Mouse (Mus musculus) natural killer cell, adult 2 months (primary cell): Measurements from ENCODE around the gene Syne3.

ENCODE experiments used
- DNase-seq, 2 experiments: peaks; one replicate each; pipeline ENCODE4 v3.0.0; 2022; ENCODE audit warnings: low spot score in 2 of 2

Syne3 gene

DNA sequence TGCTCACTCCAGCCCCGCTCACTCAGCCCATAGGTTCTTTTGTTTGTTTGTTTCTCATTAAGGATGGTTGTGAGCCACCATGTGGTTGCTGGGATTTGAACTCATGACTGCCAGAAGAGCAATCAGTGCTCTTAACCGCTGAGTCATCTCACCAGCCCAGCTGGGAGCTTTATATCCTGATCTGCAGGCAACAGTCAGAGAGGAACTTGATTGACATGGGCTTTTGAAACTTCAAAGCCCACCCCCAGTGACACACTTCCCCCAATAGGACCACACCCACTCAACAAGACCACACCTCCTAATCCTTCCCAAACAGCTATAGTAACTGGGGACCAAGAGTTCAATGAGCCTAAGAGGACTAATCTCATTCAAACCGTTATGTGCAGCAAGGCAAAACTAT is 85.1 kb downstream of the Syne3 start:
- DNase-seq = no peak

DNA sequence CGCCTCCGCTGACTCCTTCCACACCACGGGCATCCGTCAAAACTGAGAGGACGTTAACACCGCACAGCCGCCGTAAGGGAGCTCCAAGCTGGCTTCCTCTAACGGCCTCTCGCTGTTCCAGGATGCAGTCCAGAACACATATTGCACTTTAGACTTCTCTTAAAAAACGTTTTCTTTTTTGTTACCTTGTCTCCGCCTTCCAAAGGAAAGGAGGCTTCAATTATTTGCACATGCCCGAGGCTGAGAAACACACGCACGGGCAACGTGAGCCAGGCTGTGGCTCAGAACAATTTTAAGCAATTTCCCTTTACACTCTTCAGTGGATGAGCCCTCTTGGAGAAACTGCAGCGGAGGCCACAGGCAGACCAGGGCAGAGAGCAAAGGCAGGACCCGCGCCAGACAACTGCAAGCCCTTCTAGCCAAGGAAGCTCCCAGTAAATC is 85.6 kb downstream of the Syne3 start:
- no peak for DNase-seq

DNA sequence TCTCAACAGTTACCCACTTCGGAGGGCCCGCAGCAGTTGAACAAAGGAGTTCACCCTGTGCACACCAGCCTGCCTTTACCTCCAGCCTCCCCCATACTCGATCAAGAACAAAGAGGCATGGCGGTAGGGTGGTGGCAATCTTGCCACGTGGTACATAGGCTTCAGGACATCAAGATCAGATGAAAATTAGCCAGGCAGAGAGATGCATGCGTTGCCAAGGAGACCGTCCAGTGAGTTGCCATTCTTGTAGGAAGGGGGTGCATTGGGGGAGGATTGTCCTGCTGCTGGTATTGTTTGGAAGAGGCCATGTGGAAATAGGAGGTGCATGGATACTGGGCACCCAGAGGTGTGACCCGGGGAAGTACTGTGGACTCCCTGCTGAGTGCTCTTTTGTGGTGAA is 87.0 kb downstream of the Syne3 start:
- DNase-seq = no peak

DNA sequence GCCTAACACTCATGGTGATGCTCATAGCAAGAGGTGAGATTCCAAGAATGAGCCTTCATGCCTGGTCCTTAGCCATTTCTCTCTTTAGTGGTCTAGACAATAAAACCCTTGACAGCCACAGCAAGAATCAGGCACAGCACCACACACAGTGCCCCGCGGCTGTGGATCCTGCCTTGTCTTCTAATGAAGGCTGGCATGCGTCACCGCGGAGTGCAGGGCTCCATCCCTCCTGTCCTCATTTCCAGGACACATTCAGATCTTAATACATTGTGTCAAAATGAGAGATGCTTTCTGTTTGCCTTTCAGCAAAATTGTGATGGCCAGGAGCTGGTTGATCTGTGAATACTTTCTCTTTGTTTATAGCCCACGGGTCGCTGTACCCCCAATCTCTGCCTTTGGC is 88.5 kb downstream of the Syne3 start:
- no peak for DNase-seq

DNA sequence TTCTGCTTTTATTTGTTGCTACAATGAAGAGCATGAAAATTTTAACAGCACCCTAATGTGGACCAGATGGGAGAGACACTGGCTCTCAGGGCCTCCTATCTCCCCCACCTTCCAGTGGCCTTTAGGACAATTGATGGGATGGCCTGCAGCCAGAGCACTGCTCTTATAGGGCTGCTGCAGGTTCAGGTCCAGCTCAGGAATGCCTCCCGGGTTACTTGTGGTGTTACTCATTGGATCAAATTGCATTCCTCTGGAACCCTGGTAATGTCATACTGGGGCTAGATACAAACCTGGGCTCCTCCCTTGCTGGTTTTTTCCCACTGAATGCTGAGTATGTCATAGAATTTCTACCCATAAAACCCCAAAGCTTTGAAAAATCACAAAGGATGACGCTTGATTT is 90.4 kb downstream of the Syne3 start:
- no peak for DNase-seq

DNA sequence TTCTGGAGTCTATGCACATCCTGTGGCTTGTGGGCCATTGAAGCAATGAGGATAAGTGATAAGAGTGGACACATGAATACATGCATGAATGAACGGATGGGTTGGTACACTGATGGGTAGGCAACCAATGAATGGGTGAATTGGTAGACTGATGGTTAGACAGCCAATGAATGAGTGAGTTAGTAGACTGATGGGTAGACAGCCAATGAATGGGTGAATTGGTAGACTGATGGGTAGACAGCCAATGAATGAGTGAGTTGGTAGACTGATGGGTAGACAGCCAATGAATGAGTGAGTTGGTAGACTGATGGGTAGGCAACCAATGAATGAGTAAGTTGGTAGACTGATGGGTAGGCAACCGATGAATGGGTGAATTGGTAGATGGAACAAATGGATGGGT is 91.7 kb downstream of the Syne3 start:
- DNase-seq = no peak

DNA sequence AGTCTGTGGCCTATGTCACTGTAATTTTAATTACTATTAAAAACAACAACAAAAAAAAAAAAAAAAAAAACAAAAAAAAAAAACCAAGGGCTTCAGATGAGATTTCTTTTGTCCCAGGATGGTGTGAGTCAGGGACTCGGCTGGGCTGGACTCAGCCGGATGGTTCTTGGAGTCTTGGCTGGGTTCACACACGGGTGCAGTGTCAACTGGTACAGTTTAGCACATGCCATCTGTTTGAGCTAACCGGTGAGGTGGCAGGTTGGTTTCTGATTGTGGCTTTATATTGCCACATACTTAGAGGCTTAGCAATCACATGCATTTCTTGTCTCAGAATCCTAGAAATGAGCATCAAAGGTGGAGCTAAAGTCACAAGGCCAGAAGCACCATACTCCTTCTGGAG is 92.3 kb downstream of the Syne3 start:
- DNase-seq = no peak

DNA sequence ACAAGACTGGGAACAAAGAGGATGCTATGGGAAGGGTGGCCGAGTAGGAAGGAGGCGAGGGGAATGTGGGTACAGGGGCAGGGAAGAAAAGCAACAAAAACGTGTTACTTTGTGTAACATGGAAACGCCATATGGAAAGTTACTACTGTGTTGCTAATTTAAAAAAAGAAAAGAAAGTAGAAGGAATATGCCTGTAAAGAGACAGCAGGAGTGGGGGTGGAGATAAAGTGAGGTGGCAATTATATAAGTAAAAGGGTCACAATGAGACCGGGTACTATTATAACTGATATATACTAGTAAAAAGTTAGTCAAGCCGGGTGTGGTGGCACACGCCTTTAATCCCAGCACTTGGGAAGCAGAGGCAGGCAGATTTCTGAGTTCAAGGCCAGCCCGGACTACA is 92.8 kb downstream of the Syne3 start:
- DNase-seq = no peak

DNA sequence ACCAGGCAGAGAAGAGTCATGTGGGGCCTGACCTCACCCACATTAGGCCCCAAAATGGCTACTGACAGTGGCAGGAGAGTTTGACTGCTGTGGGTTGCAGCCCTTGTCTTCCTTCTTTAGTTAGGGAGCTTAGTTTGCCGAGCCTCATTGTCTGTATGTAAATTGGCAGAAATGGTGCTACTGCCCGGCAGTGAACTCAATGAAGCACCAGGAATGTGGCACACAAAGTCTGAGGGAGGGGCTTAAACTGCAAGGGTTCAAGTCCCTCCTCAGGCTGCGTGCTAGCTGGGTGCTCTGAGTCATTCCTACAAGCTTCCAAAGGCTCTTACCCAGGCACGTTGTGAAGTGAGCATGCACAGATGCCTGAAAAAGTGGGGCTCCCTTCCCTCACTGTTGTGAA is 93.9 kb downstream of the Syne3 start:
- no peak for DNase-seq

DNA sequence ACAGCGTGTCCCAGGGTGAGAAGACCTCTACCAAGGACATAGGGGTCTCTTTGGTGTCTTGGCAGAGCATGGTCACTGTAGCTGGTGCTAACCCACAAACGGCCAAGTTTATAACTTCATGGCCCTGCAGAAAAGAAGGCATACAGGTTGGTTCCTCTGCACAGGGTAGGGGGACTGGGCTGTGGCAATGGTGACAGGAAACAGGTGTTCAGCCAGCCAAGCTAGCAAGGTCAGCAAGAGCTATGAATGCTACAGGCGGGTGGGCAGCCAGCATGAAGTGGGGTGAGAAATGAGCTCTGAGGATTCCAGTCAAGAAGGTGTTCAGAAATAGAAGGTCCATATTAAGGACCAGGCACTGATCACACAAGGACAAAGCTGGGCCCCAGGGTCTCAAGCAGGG is 96.6 kb downstream of the Syne3 start:
- DNase-seq = no peak

DNA sequence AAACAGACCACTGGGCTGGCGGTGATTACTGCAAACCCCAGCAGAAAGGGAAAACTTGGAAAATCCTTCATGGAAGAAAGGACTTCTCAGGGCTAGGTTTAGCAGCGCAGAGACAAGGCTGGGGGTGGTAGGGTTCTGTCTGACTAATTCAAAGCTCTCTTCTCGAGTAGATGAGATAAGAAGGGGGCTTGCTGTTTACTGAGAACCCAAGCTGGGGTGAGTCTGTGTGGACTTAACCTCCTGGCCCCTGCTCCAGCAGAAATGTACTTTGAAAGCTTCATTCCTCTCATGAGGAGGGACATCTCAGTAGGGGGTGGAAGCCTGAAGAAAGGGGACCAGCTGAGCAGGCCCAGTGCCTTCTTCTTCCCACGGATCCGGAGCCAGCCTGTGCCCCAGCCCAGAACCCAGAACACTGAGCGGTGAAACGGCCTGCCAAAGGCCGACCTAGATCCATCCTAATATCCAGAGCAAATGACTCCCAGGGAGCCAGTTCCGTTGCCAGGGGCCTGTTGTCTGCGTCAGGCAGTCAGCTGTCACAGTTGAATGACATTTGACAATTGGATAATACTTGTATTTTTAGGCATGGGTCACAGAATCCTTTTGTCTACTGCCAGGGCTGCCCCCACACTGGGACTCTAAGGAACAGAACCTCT is 97.2 kb downstream of the Syne3 start:
- DNase-seq = no peak

DNA sequence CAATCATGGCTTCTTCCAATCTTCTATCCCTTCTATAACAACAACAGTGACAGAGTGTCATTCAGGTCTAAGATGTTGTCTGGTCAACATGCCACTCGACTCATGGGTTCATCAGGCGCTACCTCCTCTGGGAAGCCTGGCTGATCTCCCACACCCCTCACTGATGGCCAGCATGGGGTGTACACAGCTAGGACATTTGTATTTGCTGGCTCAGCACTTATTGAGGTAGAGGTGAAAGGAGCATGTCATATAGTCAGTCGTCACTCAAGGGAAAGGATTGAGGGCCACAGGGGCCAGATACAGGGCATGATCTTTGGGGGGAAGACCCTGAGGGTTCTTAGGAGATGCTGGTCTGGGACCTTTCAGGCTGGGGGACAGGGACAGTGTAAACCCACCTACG is 99.9 kb downstream of the Syne3 start:
- DNase-seq = no peak

DNA sequence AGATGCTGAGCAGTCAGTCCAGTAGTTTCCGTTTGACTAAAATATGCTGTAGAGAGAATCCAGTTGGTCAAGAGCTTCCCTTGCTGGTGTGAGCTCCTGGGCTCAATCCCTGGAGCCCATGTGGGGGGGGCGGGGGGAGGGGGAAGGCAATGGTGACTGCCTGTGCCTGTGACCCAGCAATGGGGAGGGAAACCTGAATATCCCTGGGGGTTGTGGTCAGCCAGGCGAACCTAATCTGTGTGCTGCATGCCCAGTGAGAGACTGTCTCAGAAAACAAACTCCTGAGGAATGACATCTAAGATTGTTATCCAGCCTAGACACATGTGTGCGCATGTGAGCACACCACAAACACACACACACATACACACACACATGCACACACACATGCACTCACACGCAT is 100.6 kb downstream of the Syne3 start:
- DNase-seq = no peak

DNA sequence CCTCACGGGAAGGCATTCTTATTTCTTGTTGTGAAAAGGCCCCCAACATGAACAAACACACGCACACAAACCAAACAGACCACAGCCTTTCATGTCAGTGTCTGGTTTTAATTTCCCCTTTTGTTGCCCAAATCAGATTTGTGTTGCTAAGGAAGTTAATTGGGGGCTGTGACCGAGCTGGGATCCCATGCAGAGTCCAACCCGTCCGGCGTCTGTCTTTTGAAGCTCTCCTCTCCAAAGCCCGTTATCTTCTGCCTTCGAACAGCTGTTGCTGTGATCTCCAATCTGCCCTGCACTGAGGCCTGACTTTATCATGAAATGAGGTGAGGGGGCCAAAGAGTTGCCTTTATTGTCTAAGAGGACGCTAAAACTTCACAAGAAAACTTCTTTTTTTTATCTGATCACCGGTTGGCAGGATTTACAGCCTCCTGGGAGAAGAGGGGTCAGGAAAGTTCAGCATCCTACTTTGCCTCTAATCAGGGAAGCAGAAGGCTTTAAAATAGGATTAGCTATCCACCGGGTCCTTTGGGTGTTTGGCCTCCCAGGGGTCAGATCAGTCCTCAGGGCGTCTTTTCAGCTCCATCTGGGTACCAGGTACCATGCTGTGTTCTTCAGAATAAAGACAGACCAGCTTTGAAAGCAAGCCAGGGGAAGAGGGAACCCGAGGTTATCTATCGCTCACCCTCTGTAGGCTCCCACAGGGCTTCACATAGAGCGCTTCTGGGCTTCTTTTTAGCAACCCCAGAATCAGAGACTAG is 101.4 kb downstream of the Syne3 start:
- no peak for DNase-seq

DNA sequence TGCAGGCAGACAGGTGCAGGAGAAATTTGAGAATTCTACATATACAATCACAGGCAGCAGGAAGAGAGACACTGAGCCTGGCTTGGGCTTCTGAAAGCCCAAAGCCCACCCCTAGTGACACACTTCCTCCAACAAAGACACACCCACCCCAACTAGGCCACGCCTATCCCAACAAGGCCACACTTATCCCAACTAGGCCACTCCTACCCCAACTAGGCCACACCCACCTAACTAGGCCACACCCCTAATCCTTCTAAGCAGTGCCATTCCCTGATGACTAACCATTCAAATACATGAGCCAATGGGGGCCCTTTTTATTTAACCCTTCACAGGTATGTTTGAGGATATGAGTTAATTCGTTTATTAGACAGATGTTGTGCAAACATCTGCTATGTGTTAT is 102.5 kb downstream of the Syne3 start:
- peak in 1 of 2 experiments; percentile 24 for DNase-seq

DNA sequence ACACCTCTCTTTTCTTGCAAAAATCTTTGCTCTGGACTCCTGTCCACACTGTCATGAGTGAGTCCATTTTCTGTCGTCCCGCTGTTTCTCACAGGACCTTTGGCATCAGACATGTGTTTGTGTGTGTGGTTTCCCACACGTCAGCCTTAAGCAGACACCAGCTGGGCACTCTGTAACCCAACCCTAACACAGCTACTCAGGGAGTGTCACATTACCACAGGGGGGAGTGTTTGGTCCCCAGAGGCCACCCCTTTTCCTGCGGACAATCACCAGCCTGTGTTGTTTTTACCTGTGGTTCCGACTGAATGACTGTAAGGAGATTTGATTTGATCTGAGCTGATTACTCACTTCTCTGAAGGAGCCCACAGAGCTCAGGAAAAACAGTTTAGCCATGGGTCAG is 105.5 kb downstream of the Syne3 start:
- peak; percentile 29 for DNase-seq

DNA sequence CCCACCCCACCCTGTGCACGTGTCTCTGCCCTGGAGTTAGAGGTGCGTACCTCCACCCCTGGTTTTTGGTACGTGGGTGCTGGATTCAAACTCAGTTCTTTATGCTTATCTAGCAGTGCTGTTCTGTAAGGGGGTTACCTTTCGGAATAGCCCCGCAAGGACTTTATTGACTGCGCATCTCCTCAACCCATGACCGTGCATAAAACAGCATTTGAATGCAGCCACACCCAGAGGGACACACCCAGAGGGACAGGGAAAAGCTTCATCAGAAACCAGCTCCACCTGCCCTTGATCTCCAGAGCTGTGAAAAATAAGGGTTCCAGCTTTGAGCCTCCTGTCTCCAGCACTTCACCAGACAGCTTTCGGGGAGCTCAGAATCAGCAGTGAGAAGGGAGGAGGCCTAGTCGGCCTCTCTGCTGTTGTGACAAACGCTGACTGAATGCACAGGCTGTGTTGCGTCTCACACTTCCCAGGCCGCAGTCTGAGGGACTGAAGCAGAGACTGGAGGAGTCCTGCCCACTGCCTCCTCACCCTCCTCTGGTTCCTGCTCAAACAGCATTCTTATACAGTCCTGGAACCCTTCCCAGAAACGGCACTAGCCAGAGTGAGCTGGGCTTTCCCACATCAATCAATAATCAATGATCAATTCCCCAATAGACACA is 107.1 kb downstream of the Syne3 start:
- DNase-seq = no peak

DNA sequence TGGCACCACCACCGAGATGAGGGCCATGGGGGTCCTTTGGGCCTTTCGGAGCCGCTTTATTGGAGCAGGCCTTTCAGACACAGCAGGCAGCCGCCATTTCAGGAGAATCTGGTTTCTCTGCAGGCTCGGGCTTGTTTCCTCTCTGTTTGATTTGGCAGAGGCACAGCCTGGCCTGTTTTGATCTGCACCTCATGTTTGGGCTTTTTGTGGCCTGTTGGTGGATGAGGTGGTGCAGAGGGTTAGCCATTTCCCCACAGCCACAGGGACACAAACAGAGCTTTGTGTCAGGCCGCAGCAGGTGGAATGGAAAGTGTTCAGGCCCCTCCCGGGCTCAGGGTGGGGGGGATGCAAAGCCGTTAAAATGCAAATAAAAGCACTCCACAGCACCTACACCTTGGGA is 108.3 kb downstream of the Syne3 start:
- DNase-seq = no peak

DNA sequence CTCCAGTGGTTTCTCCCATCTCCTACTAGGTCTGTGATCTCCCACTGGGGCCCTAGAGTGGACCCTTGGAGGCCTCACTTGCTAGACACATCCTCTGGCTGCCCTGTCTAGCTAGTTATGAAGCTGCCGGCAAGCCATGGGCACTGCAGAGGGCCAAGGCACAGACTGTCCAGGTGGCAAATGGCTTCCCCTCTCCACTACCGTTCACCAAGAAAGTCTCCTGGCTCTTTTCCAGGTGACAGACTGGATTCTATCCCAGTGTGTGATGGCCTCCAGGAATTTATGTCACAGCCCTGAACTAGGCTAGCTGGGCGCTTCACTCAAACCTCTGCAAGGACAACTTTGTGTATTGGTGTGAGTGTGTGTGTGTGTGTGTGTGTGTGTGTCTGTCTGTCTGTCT is 109.8 kb downstream of the Syne3 start:
- no peak for DNase-seq

DNA sequence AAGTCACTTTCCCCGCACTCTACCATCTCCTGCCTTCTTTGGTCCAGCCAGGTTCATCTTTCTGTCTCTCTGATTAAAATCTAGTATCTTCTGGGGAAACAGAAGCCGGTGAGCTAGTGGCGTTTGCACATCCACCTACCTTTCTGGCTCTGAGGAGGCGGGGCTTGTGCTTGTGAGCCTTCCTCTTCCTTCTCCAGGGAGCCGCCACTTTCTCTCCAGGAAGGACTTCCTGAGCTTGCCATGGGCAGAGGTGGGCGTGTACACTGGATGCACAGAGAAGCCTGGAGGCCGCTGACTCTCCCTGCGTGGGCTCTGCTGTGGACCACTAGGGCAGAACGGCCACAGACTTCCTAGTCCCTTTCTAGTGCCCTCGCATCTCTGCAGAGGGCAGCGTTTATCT is 110.4 kb downstream of the Syne3 start:
- no peak for DNase-seq

DNA sequence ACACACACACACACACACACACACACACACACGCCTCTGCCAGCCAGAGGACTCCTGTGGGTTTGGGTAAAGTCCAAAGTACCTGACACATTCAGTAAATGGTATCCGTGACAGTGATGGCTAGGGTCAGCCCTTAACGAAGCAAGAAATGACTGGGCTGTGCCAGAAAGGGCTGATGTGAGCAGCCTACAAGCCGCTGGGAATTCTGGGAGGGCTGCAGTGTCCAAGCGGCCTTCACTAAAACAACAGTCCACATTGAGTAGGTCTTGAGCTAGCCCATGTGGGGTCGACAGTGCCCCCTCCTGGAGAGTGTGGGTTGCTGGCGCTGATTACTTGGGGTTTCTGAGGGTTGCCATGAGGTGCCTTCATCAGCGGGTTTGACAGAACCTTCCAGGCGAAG is 110.9 kb downstream of the Syne3 start:
- no peak for DNase-seq

DNA sequence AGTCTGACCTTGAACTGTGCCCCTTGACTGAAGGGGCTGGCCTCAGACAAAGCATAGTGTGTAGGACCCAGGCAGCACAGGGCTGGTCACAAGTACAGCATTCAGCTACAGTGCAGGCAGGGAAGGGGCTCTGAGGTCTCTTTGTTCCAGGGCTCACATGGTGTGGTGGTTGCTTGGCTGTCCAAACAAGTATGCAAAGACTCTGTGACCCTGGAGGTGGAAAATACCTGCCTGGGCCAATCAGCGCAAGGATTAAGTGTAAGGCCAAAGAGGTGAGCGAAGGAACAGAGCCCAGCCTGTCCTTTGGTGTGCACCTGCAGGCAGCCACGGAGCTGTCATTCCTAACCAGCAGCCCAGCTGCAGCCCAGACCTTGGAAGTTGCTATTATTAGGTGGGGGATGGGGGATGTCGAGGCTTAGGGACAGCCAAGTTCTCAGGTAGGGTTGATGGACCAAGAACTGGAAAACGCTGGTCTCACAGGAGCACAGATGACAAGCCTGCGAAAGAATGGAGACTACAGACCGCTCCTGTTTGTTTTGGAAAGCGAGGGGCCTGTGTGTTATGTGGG is 112.5 kb downstream of the Syne3 start:
- DNase-seq = no peak

DNA sequence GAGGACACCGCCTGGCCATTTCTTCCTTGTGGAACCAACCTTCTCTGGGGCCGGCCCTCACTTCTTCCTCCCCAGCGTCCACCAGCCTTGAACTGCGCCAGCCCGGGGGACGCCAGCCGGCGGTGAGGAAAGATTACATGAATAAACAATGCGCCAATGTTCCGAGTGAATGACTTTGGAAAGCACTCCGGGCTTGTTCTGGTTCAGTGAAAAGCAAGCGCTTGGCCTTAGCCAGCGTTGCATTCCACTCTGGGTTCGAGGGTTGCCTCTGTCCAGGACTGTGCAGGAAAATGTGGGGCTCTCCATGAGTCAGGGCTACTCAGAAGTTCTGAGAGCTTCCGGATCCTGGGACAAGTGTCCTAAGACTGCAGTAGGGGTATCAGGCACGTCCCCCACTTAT is 113.0 kb downstream of the Syne3 start:
- no peak for DNase-seq
